Mouse (Mus musculus): Measurements from ENCODE around the gene Atp6v1f. TPM values are rescaled to one million over a fixed set of nuclear protein-coding genes. Genes with fewer than 3 reads are reported as not detected.
A peak's percentile ranks its signal among the peaks of the same experiment; 100 is the strongest.

Gene Atp6v1f
- polyA plus RNA-seq, 1 experiment from 2014 or later: 395 TPM

DNA sequence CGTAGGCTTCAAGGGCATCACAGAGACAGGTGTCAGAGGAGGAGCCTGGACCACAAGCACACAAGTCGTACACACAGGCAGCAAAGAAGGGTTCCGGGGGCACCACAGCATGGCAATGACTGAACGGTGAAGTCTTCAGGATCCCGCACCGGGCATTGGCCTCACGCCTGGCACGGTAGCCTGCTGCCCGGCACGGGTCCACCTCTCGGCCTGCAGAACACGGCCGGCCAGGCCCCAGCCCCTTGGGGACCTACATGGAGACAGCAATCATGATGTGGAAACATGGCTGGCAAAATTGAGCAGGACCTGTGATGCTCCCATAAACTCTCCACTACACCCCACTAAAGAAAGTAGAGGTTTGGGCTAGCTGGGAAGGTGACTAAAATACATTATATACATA lies 15.2 kb downstream of the Atp6v1f start:
- Histone ChIP-seq H3K9me3 (replicated peaks; ENCODE audit: control insufficient read depth, low read length) (no peaks in the 10 kb centered on the region), H3K9ac (ENCODE audit: low read length) (no peak overlapping the region), H3K4me1 (ENCODE audit: control insufficient read depth, insufficient read depth, low read length) (peaks cover 3% of the 10 kb centered on the region), H3K4me3 (ENCODE audit: low read depth, low read length) (no peak overlapping the region), H3K36me3 (ENCODE audit: control insufficient read depth, insufficient read depth, low read length) (no peaks in the 10 kb centered on the region), H3K27ac (ENCODE audit: low read depth, low read length) (no peak overlapping the region), H3K4me2 (ENCODE audit: low read length) (no peak overlapping the region), H3K27me3 (replicated peaks; ENCODE audit: control insufficient read depth, insufficient read depth, low read length) (peaks cover 6% of the 10 kb centered on the region; the same call in 1 of the 2 replicates)
- no peak for ATAC-seq
- DNase-seq (ENCODE audit: low spot score): no peak
- 94% methylated on average over 13 of the region's 13 CpGs for WGBS

DNA sequence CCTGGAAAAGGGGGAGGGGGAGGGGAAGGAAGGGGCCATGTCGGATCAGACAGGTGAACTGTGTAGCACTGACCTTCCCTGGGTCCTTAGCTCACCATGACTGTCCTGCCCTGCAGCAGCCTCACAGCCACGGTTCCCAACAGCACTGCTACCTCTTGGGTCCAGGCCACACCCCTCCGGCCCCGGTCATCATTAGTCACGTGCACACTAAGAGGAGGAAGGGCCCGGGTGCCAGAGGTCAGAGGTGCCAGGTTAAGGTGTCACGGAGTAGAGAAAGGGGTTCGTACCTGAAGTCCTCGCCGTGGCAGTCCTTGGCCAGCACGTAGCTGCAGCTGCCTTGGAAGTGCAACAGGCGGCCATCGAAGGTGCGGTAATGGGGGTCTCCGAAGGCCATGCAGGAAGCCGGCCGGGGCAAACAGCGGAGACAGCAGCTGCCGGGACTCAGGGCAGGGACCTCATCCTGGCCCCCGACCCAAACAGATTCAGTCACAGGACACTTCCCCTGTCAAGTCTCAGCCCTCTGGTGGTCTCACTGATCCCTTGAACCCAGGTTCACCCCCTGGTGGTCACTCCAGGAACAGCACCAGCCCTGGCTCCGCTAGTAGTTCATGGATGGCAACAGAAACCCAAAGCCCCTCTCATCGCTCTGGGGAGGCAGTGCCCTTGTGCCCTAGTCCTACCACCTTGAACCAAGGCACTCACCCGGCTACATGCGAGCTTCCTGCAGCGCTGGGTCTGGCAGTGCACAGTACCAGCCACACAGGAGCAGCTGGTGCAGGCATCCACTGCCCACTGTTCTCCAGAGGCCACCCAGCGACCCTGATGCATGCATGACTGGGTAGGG lies 17.4 kb downstream of the Atp6v1f start:
- 4% methylated on average over 26 of the region's 26 CpGs for WGBS

DNA sequence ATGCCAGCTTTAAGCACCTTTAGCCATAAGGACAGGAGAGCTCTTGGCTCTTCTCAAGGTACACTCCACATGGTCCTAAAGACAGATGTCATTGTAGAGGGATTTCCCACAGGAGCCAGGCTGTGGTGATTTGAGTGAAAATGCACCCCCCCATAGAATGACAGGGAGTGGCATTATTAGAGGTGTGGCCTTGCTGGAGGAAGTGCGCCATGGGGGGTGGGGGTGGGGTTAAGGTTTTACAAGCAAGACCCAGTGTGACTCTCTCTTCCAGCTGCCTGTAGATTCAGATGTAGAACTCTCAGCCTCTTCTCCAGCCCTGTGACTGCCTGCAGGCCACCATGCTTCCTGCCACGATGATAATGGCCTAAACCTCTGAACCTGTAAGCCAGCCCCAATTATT lies 18.4 kb downstream of the Atp6v1f start:
- H3K27ac ChIP-seq (ENCODE audit: low read depth, low read length): no peak overlapping the region
- no peaks in the 10 kb centered on the region for H3K36me3 ChIP-seq (ENCODE audit: control insufficient read depth, insufficient read depth, low read length)
- DNase-seq (ENCODE audit: low spot score) (no peak), ATAC-seq (no peak)
- no peak overlapping the region for H3K4me2 ChIP-seq (ENCODE audit: low read length)
- peaks cover 6% of the 10 kb centered on the region; the same call in 1 of the 2 replicates for H3K27me3 ChIP-seq (replicated peaks; ENCODE audit: control insufficient read depth, insufficient read depth, low read length)
- 60% methylated on average over 2 of the region's 2 CpGs for WGBS
- H3K4me1 ChIP-seq (ENCODE audit: control insufficient read depth, insufficient read depth, low read length): peaks cover 3% of the 10 kb centered on the region
- H3K4me3 ChIP-seq (ENCODE audit: low read depth, low read length): no peak overlapping the region
- H3K9me3 ChIP-seq (replicated peaks; ENCODE audit: control insufficient read depth, low read length): no peaks in the 10 kb centered on the region
- H3K9ac ChIP-seq (ENCODE audit: low read length): no peak overlapping the region

More for the DNA sequence above, 17.4 kb downstream of the Atp6v1f start:
- peak; percentile 76 for DNase-seq (ENCODE audit: low spot score)
- no peaks in the 10 kb centered on the region for H3K36me3 ChIP-seq (ENCODE audit: control insufficient read depth, insufficient read depth, low read length)
- H3K9me3 ChIP-seq (replicated peaks; ENCODE audit: control insufficient read depth, low read length): no peaks in the 10 kb centered on the region
- H3K4me1 ChIP-seq (ENCODE audit: control insufficient read depth, insufficient read depth, low read length): peaks cover 3% of the 10 kb centered on the region
- H3K4me2 ChIP-seq (ENCODE audit: low read length): peak overlapping the region; percentile 53
- peaks cover 6% of the 10 kb centered on the region; the same call in 1 of the 2 replicates for H3K27me3 ChIP-seq (replicated peaks; ENCODE audit: control insufficient read depth, insufficient read depth, low read length)
- no peak overlapping the region for H3K9ac ChIP-seq (ENCODE audit: low read length)
- H3K4me3 ChIP-seq (ENCODE audit: low read depth, low read length): peak overlapping the region; percentile 14; the same call in 1 of the 2 replicates
- H3K27ac ChIP-seq (ENCODE audit: low read depth, low read length): no peak overlapping the region
- ATAC-seq: peak; percentile 66

DNA sequence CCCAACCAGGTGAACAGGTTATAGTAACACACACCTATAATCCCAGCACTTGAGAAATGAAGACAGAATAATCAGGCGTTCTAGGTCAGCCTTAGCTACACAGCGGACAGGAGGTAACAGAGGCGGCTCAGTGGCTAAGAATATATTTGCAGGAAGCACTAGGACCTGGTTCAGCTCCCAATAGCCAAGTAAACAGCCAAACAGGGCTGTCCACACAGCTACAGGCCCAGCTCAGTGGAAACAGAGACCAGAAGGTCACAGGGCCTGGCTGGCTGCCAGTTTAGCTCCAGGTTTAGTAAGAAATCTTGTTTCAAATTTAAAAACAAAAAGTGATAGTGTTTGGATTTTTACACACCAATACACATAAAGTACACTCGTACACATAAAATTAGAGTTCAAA lies 26.6 kb downstream of the Atp6v1f start:
- Histone ChIP-seq H3K4me1 (ENCODE audit: control insufficient read depth, insufficient read depth, low read length) (no peaks in the 10 kb centered on the region), H3K27me3 (replicated peaks; ENCODE audit: control insufficient read depth, insufficient read depth, low read length) (peaks cover 25% of the 10 kb centered on the region), H3K27ac (ENCODE audit: low read depth, low read length) (no peak overlapping the region), H3K36me3 (ENCODE audit: control insufficient read depth, insufficient read depth, low read length) (no peaks in the 10 kb centered on the region), H3K9ac (ENCODE audit: low read length) (no peak overlapping the region), H3K9me3 (replicated peaks; ENCODE audit: control insufficient read depth, low read length) (no peaks in the 10 kb centered on the region), H3K4me2 (ENCODE audit: low read length) (no peak overlapping the region), H3K4me3 (ENCODE audit: low read depth, low read length) (no peak overlapping the region)
- ATAC-seq (no peak), DNase-seq (ENCODE audit: low spot score) (no peak)
- WGBS: 79% methylated on average over 4 of the region's 4 CpGs

DNA sequence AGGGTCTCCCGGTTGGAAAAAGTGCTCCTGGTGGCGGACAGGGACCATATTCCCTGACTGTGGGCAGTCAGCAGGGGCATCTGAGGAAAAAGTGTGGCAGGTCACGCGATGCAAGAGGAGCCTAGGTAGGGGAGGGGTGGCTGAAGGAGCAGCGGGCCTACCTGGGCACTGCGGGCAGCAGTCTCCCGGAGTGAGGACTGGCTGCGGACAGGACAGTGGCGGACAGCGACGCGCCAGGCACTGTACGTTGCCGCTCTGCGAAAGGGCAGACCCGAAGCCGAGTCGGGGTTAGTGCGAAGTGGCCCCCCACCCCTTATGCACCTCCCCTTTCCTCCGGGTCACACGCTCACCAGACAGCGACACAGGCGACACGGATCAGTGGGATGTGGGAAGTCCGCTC lies 28.8 kb downstream of the Atp6v1f start:
- DNase-seq (ENCODE audit: low spot score) (no peak), ATAC-seq (no peak)
- H3K9me3 ChIP-seq (replicated peaks; ENCODE audit: control insufficient read depth, low read length): no peaks in the 10 kb centered on the region
- H3K4me3 ChIP-seq (ENCODE audit: low read depth, low read length): no peak overlapping the region
- 11% methylated on average over 25 of the region's 25 CpGs for WGBS
- H3K4me1 ChIP-seq (ENCODE audit: control insufficient read depth, insufficient read depth, low read length): no peaks in the 10 kb centered on the region
- peaks cover 25% of the 10 kb centered on the region for H3K27me3 ChIP-seq (replicated peaks; ENCODE audit: control insufficient read depth, insufficient read depth, low read length)
- no peak overlapping the region for H3K4me2 ChIP-seq (ENCODE audit: low read length)
- no peaks in the 10 kb centered on the region for H3K36me3 ChIP-seq (ENCODE audit: control insufficient read depth, insufficient read depth, low read length)
- H3K9ac ChIP-seq (ENCODE audit: low read length): no peak overlapping the region
- H3K27ac ChIP-seq (ENCODE audit: low read depth, low read length): no peak overlapping the region

DNA sequence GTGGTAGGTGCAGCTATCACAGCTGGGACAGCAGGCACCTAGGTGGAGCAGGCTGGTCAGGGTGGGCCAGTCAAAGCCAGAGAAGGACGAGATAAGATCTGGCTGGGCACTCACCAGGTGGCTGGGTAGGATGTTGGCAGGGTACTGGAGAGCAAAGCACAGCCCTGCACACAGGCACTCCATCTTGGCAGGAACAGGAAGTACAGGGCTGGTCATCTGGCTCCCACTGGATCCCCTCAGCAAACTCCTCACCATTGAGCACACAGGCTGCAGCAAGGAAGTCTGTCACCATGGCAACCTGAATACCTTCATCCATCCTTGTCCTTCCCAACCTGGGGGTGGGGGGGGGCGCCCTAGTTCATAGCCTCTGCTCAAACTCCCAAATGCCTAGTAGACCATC lies 30.3 kb downstream of the Atp6v1f start:
- peaks cover 25% of the 10 kb centered on the region for H3K27me3 ChIP-seq (replicated peaks; ENCODE audit: control insufficient read depth, insufficient read depth, low read length)
- H3K4me2 ChIP-seq (ENCODE audit: low read length): no peak overlapping the region
- 41% methylated on average over 2 of the region's 2 CpGs for WGBS
- H3K9me3 ChIP-seq (replicated peaks; ENCODE audit: control insufficient read depth, low read length): no peaks in the 10 kb centered on the region
- no peak overlapping the region for H3K27ac ChIP-seq (ENCODE audit: low read depth, low read length)
- no peak for DNase-seq (ENCODE audit: low spot score)
- no peaks in the 10 kb centered on the region for H3K4me1 ChIP-seq (ENCODE audit: control insufficient read depth, insufficient read depth, low read length)
- H3K9ac ChIP-seq (ENCODE audit: low read length): no peak overlapping the region
- H3K4me3 ChIP-seq (ENCODE audit: low read depth, low read length): no peak overlapping the region
- H3K36me3 ChIP-seq (ENCODE audit: control insufficient read depth, insufficient read depth, low read length): no peaks in the 10 kb centered on the region
- no peak for ATAC-seq

DNA sequence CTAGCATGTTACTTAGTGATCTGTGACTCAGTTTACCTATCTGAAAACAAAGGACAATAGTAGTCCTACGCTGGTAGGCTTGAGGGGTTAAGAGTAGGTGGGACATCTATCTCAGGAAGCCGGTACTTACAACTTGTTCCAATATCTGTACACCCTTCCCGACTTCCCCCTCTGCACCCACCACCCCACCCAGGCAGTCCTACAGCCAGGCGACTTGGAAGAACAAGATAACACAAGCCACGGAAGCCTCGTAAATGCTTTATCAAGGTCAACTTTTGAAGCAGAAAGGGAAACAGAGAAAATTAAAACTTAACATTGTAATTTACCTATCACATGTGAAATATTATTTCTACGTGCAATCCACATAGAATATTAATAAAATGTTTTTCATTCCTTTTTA lies 32.7 kb downstream of the Atp6v1f start:
- Histone ChIP-seq H3K9me3 (replicated peaks; ENCODE audit: control insufficient read depth, low read length) (no peaks in the 10 kb centered on the region), H3K4me2 (ENCODE audit: low read length) (no peak overlapping the region), H3K9ac (ENCODE audit: low read length) (no peak overlapping the region), H3K36me3 (ENCODE audit: control insufficient read depth, insufficient read depth, low read length) (no peaks in the 10 kb centered on the region), H3K27me3 (replicated peaks; ENCODE audit: control insufficient read depth, insufficient read depth, low read length) (peaks cover 25% of the 10 kb centered on the region), H3K27ac (ENCODE audit: low read depth, low read length) (no peak overlapping the region), H3K4me1 (ENCODE audit: control insufficient read depth, insufficient read depth, low read length) (no peaks in the 10 kb centered on the region), H3K4me3 (ENCODE audit: low read depth, low read length) (no peak overlapping the region)
- DNase-seq (ENCODE audit: low spot score): no peak
- WGBS: 95% methylated on average over 7 of the region's 7 CpGs
- no peak for ATAC-seq

DNA sequence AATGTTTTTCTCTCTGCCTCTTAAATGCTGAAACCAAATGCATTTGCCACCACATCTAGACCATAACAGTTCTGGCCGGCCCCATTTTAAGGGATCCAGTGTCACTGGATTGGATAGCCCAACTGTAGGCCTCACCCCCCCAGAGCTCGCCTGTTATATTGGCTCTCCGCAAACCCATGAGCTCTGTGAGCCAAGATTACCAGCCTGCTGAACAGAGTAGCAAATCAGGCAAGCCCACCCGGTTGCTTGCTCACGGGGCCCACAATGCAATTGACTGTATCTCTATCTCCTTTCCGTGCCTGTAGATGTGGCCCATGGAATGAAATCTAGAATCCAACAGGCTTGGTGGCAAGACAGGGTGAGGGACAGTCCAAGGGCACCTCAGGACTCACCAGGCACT lies 33.3 kb downstream of the Atp6v1f start:
- no peak for ATAC-seq
- Histone ChIP-seq H3K9me3 (replicated peaks; ENCODE audit: control insufficient read depth, low read length) (no peaks in the 10 kb centered on the region), H3K36me3 (ENCODE audit: control insufficient read depth, insufficient read depth, low read length) (no peaks in the 10 kb centered on the region), H3K4me3 (ENCODE audit: low read depth, low read length) (no peak overlapping the region), H3K27me3 (replicated peaks; ENCODE audit: control insufficient read depth, insufficient read depth, low read length) (peaks cover 20% of the 10 kb centered on the region), H3K4me2 (ENCODE audit: low read length) (no peak overlapping the region), H3K27ac (ENCODE audit: low read depth, low read length) (no peak overlapping the region), H3K4me1 (ENCODE audit: control insufficient read depth, insufficient read depth, low read length) (no peaks in the 10 kb centered on the region), H3K9ac (ENCODE audit: low read length) (no peak overlapping the region)
- DNase-seq (ENCODE audit: low spot score): no peak
- whole genome bisulfite sequencing: 91% methylated on average over 6 of the region's 6 CpGs

DNA sequence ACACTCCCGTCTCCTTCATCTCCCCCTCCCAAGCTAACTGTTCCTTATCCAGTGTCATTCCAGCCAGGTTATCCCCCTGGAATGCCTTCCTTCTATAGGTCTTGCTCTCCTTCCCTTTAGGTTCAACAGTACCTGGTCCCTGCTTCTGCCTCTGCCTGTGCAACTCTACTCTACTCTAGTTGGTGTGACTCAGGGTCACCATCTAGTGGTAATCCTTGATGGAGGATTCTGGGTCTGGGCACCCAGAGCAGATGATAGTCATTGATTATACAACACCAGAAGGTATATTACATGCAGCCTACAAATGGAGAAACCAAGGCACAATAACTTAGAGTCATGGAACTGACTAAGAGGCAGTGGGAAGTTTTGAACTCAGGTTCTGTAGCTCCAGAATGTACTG lies 34.1 kb downstream of the Atp6v1f start:
- Histone ChIP-seq H3K27ac (ENCODE audit: low read depth, low read length) (no peak overlapping the region), H3K36me3 (ENCODE audit: control insufficient read depth, insufficient read depth, low read length) (no peaks in the 10 kb centered on the region), H3K27me3 (replicated peaks; ENCODE audit: control insufficient read depth, insufficient read depth, low read length) (peaks cover 16% of the 10 kb centered on the region), H3K9me3 (replicated peaks; ENCODE audit: control insufficient read depth, low read length) (no peaks in the 10 kb centered on the region), H3K4me3 (ENCODE audit: low read depth, low read length) (no peak overlapping the region), H3K4me1 (ENCODE audit: control insufficient read depth, insufficient read depth, low read length) (no peaks in the 10 kb centered on the region), H3K9ac (ENCODE audit: low read length) (no peak overlapping the region), H3K4me2 (ENCODE audit: low read length) (no peak overlapping the region)
- DNase-seq (ENCODE audit: low spot score) (no peak), ATAC-seq (no peak)
- 89% methylated on average over 1 of the region's 1 CpGs for WGBS

Data from forebrain, embryonic 14.5 days (tissue).